Mouse (Mus musculus): Measurements from ENCODE around the gene Rhoa.

Rhoa gene

GRCm38 (mm10) chr9:108340258-108341138 is 34.6 kb downstream of the Rhoa start:
- in situ Hi-C loops (cut with MboI) = no loop called here

GRCm38 (mm10) chr9:108341139-108341475 is 35.2 kb downstream of the Rhoa start:
- in situ Hi-C loops (cut with MboI) = no loop called here

- in situ Hi-C loops (cut with MboI) = no loop called here
Measured at GRCm38 (mm10) chr9:108341801-108342200, 35.9 kb downstream of the Rhoa start.

- in situ Hi-C loops (cut with MboI) = no loop called here
Measured at GRCm38 (mm10) chr9:108342301-108342831, 36.4 kb downstream of the Rhoa start.

GRCm38 (mm10) chr9:108343331-108343730 is 37.4 kb downstream of the Rhoa start:
- in situ Hi-C loops (cut with MboI) = no loop called here

GRCm38 (mm10) chr9:108343835-108344234 is 37.9 kb downstream of the Rhoa start:
- in situ Hi-C loops (cut with MboI) = no loop called here

- in situ Hi-C loops (cut with MboI) = no loop called here
Measured at GRCm38 (mm10) chr9:108344471-108344870, 38.5 kb downstream of the Rhoa start.

- in situ Hi-C loops (cut with MboI) = loop anchor here (5.0 kb wide), 1 partner anchor 40 kb away; the partner anchor contains the start of genes Rhoa and Tcta
Measured at GRCm38 (mm10) chr9:108347024-108347423, 41.1 kb downstream of the Rhoa start.

GRCm38 (mm10) chr9:108347540-108348289 is 41.8 kb downstream of the Rhoa start, which contains the start of gene Usp4:
Gene Usp4, plus strand, starts transcription at chr9:108347853.
- in situ Hi-C loops (cut with MboI) = loop anchor here (5.0 kb wide), 1 partner anchor 40 kb away; the partner anchor contains the start of genes Rhoa and Tcta

GRCm38 (mm10) chr9:108348290-108348680 is 42.4 kb downstream of the Rhoa start:
- in situ Hi-C loops (cut with MboI) = loop anchor here (5.0 kb wide), 1 partner anchor 41 kb away; the partner anchor contains the start of genes Rhoa and Tcta

- in situ Hi-C loops (cut with MboI) = loop anchor here (5.0 kb wide), 1 partner anchor 42 kb away; the partner anchor contains the start of genes Rhoa and Tcta
Measured at GRCm38 (mm10) chr9:108349727-108350126, 43.8 kb downstream of the Rhoa start.

GRCm38 (mm10) chr9:108378234-108378633 is 72.3 kb downstream of the Rhoa start:
- in situ Hi-C loops (cut with MboI) = no loop called here

- in situ Hi-C loops (cut with MboI) = no loop called here
Measured at GRCm38 (mm10) chr9:108378736-108379135, 72.8 kb downstream of the Rhoa start.

- in situ Hi-C loops (cut with MboI) = no loop called here
Measured at GRCm38 (mm10) chr9:108379294-108379693, 73.4 kb downstream of the Rhoa start.

- in situ Hi-C loops (cut with MboI) = no loop called here
Measured at GRCm38 (mm10) chr9:108381382-108381781, 75.5 kb downstream of the Rhoa start.

- in situ Hi-C loops (cut with MboI) = no loop called here
Measured at GRCm38 (mm10) chr9:108385006-108385405, 79.1 kb downstream of the Rhoa start.

GRCm38 (mm10) chr9:108386816-108387215 is 80.9 kb downstream of the Rhoa start:
- in situ Hi-C loops (cut with MboI) = no loop called here
